15 mouse cellular contexts compared by ENCODE assay signal in the genomic region with DNA sequence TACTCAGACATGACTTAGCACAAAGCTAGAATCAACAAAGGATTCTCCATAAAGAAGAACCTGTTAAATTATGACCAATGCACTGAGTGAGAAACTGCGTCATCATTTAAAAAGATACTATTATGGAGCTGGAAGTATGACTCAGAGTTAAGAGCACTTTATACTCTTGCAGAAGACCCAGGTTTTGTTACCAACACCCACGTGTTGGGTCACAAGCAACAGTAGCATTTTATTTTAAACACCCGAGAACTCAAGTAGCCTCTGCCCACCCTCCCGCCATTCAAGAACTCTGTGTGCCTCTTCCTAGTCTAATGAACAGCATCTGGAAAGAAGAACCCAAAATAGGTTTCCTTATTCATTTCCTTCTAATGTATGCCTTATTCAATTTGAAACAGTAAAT.
"Had no signal": no experiment of that assay in that cellular context is flagged by ENCODE, and none has a peak within 500 bp of the region (broad histone marks: within the 10 kb centered on the region; RNA-seq: fewer than 3 reads in every experiment).

No protein-coding gene starts in this region.

- H3K4me3 ChIP-seq: neural tube, embryonic 15.5 days; stomach, embryonic 15.5 days had no signal

- H3K27ac ChIP-seq: neural tube, embryonic 15.5 days; stomach, embryonic 15.5 days; stomach, postnatal 0 days had no signal

- DNase-seq: retina, postnatal 1 day; right cerebral cortex, adult 18-20 months; right cerebral cortex, postnatal 14 days; right cerebral cortex, postnatal 25 days; right cerebral cortex, postnatal 4 days; spleen, adult 18-20 months; thymus, adult 18-20 months; thymus, adult 2 months; thymus, postnatal 14 days; thymus, postnatal 25 days; thymus, postnatal 36 days; thymus, postnatal 4 days had no signal
